Mouse (Mus musculus) ES-Bruce4 (cell line): ENCODE data around the gene Stn1. TPM values are rescaled to one million over a fixed set of nuclear protein-coding genes. Genes with fewer than 3 reads are reported as not detected.

Source experiments
- H3K27ac ChIP-seq: 2 replicates; pipeline ENCODE4 v1.5.1; 2012; ENCODE audit warnings: low read length, inconsistent platforms; ENCODE audit not compliant: insufficient read depth
- H3K27me3 ChIP-seq: 2 replicates; pipeline ENCODE4 v1.6.1; 2012; ENCODE audit warnings: mild to moderate bottlenecking, low read length, inconsistent platforms; ENCODE audit not compliant: control insufficient read depth, poor library complexity, insufficient read depth, severe bottlenecking
- H3K36me3 ChIP-seq: 2 replicates; pipeline ENCODE4 v1.6.1; 2012; ENCODE audit warnings: inconsistent platforms, mild to moderate bottlenecking, low read length, moderate library complexity; ENCODE audit not compliant: control insufficient read depth, poor library complexity, insufficient read depth, severe bottlenecking
- H3K4me1 ChIP-seq: one replicate; pipeline ENCODE4 v1.8.1; 2011; ENCODE audit warnings: low read length; ENCODE audit not compliant: control insufficient read depth, insufficient read depth
- H3K4me3 ChIP-seq: 2 replicates; pipeline ENCODE4 v1.5.1; 2011; ENCODE audit warnings: low read depth, mild to moderate bottlenecking, low read length
- H3K9ac ChIP-seq: 2 replicates; pipeline ENCODE4 v1.6.1; 2012; ENCODE audit warnings: low read depth, mild to moderate bottlenecking, inconsistent platforms; ENCODE audit not compliant: poor library complexity, severe bottlenecking
- H3K9me3 ChIP-seq: replicated peaks from 2 replicates; pipeline ENCODE4 v1.6.1; 2012; ENCODE audit warnings: mild to moderate bottlenecking, low read length, inconsistent platforms; ENCODE audit not compliant: control insufficient read depth, poor library complexity, insufficient read depth, severe bottlenecking
- CTCF ChIP-seq: IDR thresholded peaks from one replicate; pipeline ENCODE4 v1.8.1; 2011; ENCODE audit warnings: low read depth, low read length
- EP300 ChIP-seq: IDR thresholded peaks from 2 replicates; pipeline ENCODE4 v1.6.1; 2011; ENCODE audit warnings: low read depth, low read length; ENCODE audit not compliant: insufficient read depth
- POLR2A ChIP-seq: IDR thresholded peaks from one replicate; pipeline ENCODE4 v1.8.1; 2011; ENCODE audit warnings: low read length; ENCODE audit not compliant: insufficient read depth
- polyA plus RNA-seq: library from polyadenylated mRNA; stranded (reverse); fragments of >200 nt; gene quantifications from 2 replicates; pipeline ENCODE4 v1.2.4, GENCODE M21; 2011; ENCODE audit warnings: low read depth; ENCODE audit not compliant: missing spikeins, insufficient read depth, insufficient read length

The Stn1 gene
- polyA plus RNA-seq, 1 experiment: 41.4 TPM

DNA sequence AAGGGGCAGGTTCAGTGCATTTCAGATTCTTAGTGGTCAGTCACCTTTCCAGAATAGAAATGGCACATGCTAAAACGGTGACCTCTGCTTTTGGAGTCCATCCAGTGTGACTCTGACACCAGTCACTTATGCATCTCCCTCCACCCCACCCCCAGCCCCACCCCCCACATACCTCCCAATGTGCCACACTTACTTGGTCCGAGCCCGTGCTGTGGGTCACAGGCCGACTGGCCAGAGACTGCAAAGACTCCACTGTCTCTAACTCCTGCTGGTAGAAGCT is 23.7 kb downstream of the Stn1 start:
- Histone ChIP-seq H3K9ac (no peak overlapping the region), H3K4me3 (no peak overlapping the region), H3K36me3 (0 out of 2 replicates have a peak, but pooled peaks cover 2% of the 10 kb centered on the region), H3K27ac (no peak overlapping the region), H3K27me3 (no peaks in the 10 kb centered on the region), H3K4me1 (no peaks in the 10 kb centered on the region), H3K9me3 (no peaks in the 10 kb centered on the region)
- TF ChIP-seq EP300 (no peak), POLR2A (no peak), CTCF (no peak)

DNA sequence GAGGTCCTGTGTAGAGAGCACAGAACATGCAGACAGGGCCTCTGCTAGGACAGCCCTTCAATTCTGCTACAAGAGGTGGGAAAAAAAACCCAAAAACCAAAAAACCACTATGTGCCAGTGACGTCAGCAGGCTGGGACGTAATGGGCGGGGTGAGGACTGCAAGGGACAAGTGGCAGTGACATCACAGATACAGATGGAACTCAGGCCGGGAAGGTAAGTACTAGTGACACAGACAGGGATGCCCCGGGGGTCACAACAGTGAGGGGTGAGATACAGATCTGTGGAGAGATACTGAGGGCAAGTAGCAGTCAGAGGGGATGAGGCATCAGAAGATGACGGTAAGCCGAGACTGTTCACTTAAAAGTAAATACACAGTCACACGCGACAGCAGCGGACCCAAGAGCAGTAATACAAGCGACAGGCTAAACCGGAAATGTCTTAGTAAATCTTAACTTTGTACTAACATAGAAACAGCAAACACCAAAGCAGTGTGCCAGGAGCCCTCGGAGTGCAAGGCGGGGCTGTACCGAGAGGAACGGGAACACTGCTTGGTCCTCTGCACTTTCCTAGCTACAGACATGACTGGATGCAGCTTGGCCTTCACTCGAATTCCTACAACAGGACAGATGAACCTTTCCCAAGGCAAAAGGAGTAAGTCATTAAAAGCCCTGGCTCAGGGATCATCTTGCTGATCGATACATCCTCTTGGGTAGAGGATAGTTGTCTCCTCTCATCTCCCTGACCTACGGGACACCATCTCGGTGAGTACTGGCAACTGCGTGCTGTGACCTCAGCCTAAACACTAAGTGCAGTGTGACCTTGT is 24.3 kb downstream of the Stn1 start:
- Histone ChIP-seq H3K9ac (no peak overlapping the region), H3K9me3 (no peaks in the 10 kb centered on the region), H3K4me3 (no peak overlapping the region), H3K27ac (no peak overlapping the region), H3K4me1 (no peaks in the 10 kb centered on the region), H3K36me3 (0 out of 2 replicates have a peak, but pooled peaks cover 2% of the 10 kb centered on the region), H3K27me3 (no peaks in the 10 kb centered on the region)
- TF ChIP-seq POLR2A (no peak), CTCF (no peak), EP300 (no peak)

DNA sequence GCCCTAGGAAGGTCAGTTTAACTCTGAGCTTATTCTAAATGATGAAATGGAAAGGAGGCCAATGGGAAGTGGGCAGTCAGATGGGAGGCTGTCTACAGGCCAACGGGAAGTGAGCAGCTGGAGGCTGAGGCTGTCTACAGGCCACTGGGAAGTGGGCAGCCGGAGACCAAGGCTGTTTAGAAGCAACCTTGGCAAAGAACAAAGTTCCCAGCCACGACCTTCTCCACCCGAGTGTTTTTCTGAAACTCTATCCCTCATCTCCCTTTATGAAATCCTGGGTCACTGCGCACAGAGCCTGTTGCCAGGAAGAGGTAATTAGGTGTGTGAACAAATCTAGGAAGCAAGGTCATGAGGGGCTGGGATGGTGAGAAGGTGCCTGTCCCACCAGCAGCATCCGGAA is 25.3 kb downstream of the Stn1 start:
- H3K27ac ChIP-seq: no peak overlapping the region
- no peak overlapping the region for H3K9ac ChIP-seq
- no peak overlapping the region for H3K4me3 ChIP-seq
- H3K4me1 ChIP-seq: no peaks in the 10 kb centered on the region
- H3K27me3 ChIP-seq: no peaks in the 10 kb centered on the region
- 0 out of 2 replicates have a peak, but pooled peaks cover 2% of the 10 kb centered on the region for H3K36me3 ChIP-seq
- no peak for TF ChIP-seq CTCF
- TF ChIP-seq EP300: no peak
- no peak for TF ChIP-seq POLR2A
- H3K9me3 ChIP-seq: no peaks in the 10 kb centered on the region

DNA sequence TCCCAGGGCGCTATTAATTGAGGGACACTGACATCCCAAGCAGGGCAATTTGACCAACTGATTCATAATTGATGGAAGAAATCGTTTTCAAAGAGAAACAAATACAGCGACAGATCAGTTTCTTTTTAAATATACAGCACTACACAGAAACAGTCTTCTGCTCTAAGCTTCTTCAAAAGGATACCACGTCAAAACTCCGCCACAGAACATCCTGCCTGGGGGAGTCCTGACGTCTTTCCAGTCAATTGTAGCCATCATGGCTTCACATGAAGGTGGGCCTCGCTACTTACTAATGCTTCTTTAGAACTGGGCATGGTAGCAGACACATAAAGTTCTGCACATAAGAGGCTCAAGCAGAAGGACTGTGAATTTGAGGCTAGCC is 26.0 kb downstream of the Stn1 start:
- H3K27me3 ChIP-seq: no peaks in the 10 kb centered on the region
- H3K36me3 ChIP-seq: 0 out of 2 replicates have a peak, but pooled peaks cover 2% of the 10 kb centered on the region
- no peak for TF ChIP-seq CTCF
- no peak for TF ChIP-seq EP300
- TF ChIP-seq POLR2A: no peak
- no peak overlapping the region for H3K4me3 ChIP-seq
- H3K9ac ChIP-seq: no peak overlapping the region
- H3K27ac ChIP-seq: no peak overlapping the region
- H3K9me3 ChIP-seq: no peaks in the 10 kb centered on the region
- H3K4me1 ChIP-seq: no peaks in the 10 kb centered on the region

DNA sequence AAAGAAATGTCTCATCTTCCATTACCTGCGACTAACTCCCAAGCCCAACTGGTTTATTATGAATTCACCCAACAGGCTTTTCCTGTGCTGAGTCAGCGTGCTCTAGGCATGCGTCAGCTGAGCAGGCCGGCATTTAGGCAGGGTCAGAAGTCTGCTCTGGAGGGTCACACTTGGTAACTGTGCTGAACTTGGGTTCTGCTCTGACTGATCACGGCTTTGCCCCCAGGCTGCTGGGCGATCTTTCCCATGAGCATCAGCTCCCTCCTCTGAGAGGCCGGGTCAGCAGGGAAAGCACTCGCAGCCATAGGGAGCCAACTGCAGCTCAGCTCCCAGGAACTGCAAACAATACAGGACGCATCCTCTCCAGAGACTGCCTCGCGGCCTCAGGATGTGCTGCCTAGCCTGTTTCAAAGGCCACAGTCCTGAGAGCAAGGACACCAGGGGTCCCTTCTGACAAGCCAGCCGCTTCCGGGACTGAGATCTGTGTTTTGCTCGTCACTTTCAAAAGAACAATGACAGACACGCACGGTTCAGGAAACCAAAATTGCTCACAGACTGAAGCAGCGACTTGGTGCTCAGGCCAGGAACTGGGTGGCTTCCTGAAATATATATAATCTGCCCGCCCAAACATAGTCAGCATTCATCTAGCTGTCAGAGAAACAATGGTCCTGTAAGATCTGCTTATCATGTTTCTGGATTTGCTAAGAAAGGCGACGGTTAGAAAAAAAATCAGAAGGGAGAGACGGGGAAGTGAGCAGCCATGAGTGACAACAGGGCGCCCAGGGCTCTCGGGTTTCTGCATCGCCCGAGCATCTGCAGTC is 26.6 kb downstream of the Stn1 start:
- H3K4me1 ChIP-seq: no peaks in the 10 kb centered on the region
- no peak overlapping the region for H3K4me3 ChIP-seq
- no peak overlapping the region for H3K9ac ChIP-seq
- H3K27ac ChIP-seq: no peak overlapping the region
- TF ChIP-seq EP300 (no peak), CTCF (no peak), POLR2A (no peak)
- no peaks in the 10 kb centered on the region for H3K27me3 ChIP-seq
- no peaks in the 10 kb centered on the region for H3K36me3 ChIP-seq
- H3K9me3 ChIP-seq: no peaks in the 10 kb centered on the region

DNA sequence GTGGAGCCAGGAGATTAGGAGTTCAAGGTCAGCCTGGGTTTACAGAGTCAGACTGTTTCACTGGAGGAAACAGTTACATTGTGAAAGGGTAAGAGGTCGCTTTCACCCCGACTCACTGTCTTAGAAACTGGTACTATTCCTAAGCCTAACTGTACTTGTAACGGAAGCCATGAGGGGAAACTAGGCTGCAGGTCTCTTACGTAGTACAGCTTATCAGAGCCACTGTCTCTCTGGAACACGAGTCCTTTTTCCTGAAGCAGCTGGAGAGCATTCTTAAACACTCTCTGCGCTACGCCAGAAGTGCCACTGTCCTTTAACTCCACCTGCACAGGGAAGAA is 27.2 kb downstream of the Stn1 start:
- no peak for TF ChIP-seq EP300
- no peak for TF ChIP-seq CTCF
- no peak for TF ChIP-seq POLR2A
- no peaks in the 10 kb centered on the region for H3K4me1 ChIP-seq
- no peak overlapping the region for H3K4me3 ChIP-seq
- H3K9me3 ChIP-seq: no peaks in the 10 kb centered on the region
- no peak overlapping the region for H3K27ac ChIP-seq
- no peak overlapping the region for H3K9ac ChIP-seq
- H3K36me3 ChIP-seq: no peaks in the 10 kb centered on the region
- H3K27me3 ChIP-seq: no peaks in the 10 kb centered on the region
